Mouse (Mus musculus) myocyte (in vitro differentiated cells): ENCODE measurements around the gene Farsa. TPM values are rescaled to one million over a fixed set of nuclear protein-coding genes. Genes with fewer than 3 reads are reported as not detected.
A peak's percentile ranks its signal among the peaks of the same experiment; 100 is the strongest.

ENCODE experiments used
- H3K27me3 ChIP-seq: one replicate; pipeline ENCODE4 v1.6.1; 2011; ENCODE audit not compliant: control insufficient read depth, insufficient read depth, insufficient read length
- H3K36me3 ChIP-seq: one replicate; pipeline ENCODE4 v1.6.1; 2011; ENCODE audit not compliant: control insufficient read depth, insufficient read depth
- H3K4me2 ChIP-seq: one replicate; pipeline ENCODE4 v1.6.1; 2011; ENCODE audit warnings: low read depth, control low read depth
- H3K4me3 ChIP-seq: one replicate; pipeline ENCODE4 v1.5.1; 2011; ENCODE audit warnings: mild to moderate bottlenecking, control low read depth, moderate library complexity
- H3K79me2 ChIP-seq: one replicate; pipeline ENCODE4 v1.6.1; 2011; ENCODE audit not compliant: control insufficient read depth, insufficient read depth
- H3ac ChIP-seq: one replicate; pipeline ENCODE4 v1.6.1; 2011; ENCODE audit not compliant: control insufficient read depth, insufficient read length
- CEBPB ChIP-seq: IDR thresholded peaks from 2 replicates; pipeline ENCODE4 v1.6.1; 2011; ENCODE audit warnings: mild to moderate bottlenecking, moderate library complexity; ENCODE audit not compliant: poor library complexity, insufficient read depth, severe bottlenecking
- E2F4 ChIP-seq: IDR thresholded peaks from one replicate; pipeline ENCODE4 v1.6.1; 2011; ENCODE audit warnings: mild to moderate bottlenecking, control low read depth, moderate library complexity; ENCODE audit not compliant: insufficient read depth
- MAX ChIP-seq: IDR thresholded peaks from one replicate; pipeline ENCODE4 v1.6.1; 2011; ENCODE audit warnings: low read depth, mild to moderate bottlenecking, control low read depth
- MYOD1 ChIP-seq, 3 experiments: IDR thresholded peaks; one replicate each; pipeline ENCODE4 v1.6.1; 2011; ENCODE audit warnings: control low read depth in 2 of 3, low read depth in 2 of 3, mild to moderate bottlenecking in 2 of 3, moderate library complexity in 1 of 3; ENCODE audit not compliant: insufficient read length in 2 of 3, control insufficient read depth in 1 of 3
- MYOG ChIP-seq, 3 experiments: IDR thresholded peaks; one replicate each; pipeline ENCODE4 v1.6.1; 2011; ENCODE audit warnings: control low read depth in 2 of 3, low read depth in 2 of 3, mild to moderate bottlenecking in 2 of 3; ENCODE audit not compliant: insufficient read length in 2 of 3, control insufficient read depth in 1 of 3, insufficient read depth in 1 of 3
- POLR2A ChIP-seq: IDR thresholded peaks from one replicate; pipeline ENCODE4 v1.6.1; 2011; ENCODE audit warnings: low read depth, mild to moderate bottlenecking, control low read depth, moderate library complexity; ENCODE audit not compliant: insufficient read length
- POLR2AphosphoS2 ChIP-seq: IDR thresholded peaks from one replicate; pipeline ENCODE4 v1.6.1; 2011; ENCODE audit warnings: low read depth, control low read depth; ENCODE audit not compliant: insufficient read length
- REST ChIP-seq: IDR thresholded peaks from one replicate; pipeline ENCODE4 v1.6.1; 2011; ENCODE audit warnings: mild to moderate bottlenecking, control low read depth, moderate library complexity; ENCODE audit not compliant: insufficient read depth, insufficient read length
- SRF ChIP-seq: IDR thresholded peaks from one replicate; pipeline ENCODE4 v1.6.1; 2011; ENCODE audit warnings: low read depth; ENCODE audit not compliant: control insufficient read depth, insufficient read length
- TCF12 ChIP-seq: IDR thresholded peaks from one replicate; pipeline ENCODE4 v1.6.1; 2011; ENCODE audit warnings: mild to moderate bottlenecking, control low read depth; ENCODE audit not compliant: poor library complexity, insufficient read depth, severe bottlenecking
- TCF3 ChIP-seq: IDR thresholded peaks from one replicate; pipeline ENCODE4 v1.6.1; 2011; ENCODE audit warnings: low read depth, control low read depth; ENCODE audit not compliant: insufficient read length
- USF1 ChIP-seq: IDR thresholded peaks from one replicate; pipeline ENCODE4 v1.6.1; 2011; ENCODE audit warnings: low read depth, mild to moderate bottlenecking, control low read depth, moderate library complexity
- polyA plus RNA-seq: library from polyadenylated mRNA; unstranded; fragments of >200 nt; fragmentation: generic; extraction: Trizol; gene quantifications from one replicate; pipeline ENCODE4 v1.2.1, GENCODE M21; 2012; ENCODE audit warnings: missing spikeins

Gene Farsa
- polyA plus RNA-seq, 1 experiment: 73.3 TPM

GRCm38 (mm10) chr8:84813059-84813458 lies 43.7 kb upstream of the Farsa start:
- Histone ChIP-seq H3K4me3 (no peak overlapping the region), H3K27me3 (no peaks in the 10 kb centered on the region)

GRCm38 (mm10) chr8:84813830-84814229 lies 43.0 kb upstream of the Farsa start:
- Histone ChIP-seq H3ac (no peak overlapping the region), H3K79me2 (no peaks in the 10 kb centered on the region), H3K4me2 (no peak overlapping the region), H3K4me3 (no peak overlapping the region), H3K27me3 (no peaks in the 10 kb centered on the region), H3K36me3 (no peaks in the 10 kb centered on the region)
- TF ChIP-seq E2F4 (no peak), POLR2A (no peak), REST (no peak), TCF3 (no peak), MYOD1 (IDR thresholded peaks at IDR 0.05; ENCODE audit: control insufficient read depth in 1 of 3, insufficient read length in 2 of 3, low read depth in 2 of 3) (no peak), SRF (no peak), TCF12 (no peak), USF1 (no peak), CEBPB (no peak), POLR2AphosphoS2 (no peak), MYOG (IDR thresholded peaks at IDR 0.05; ENCODE audit: control insufficient read depth in 1 of 3, insufficient read depth in 1 of 3, insufficient read length in 2 of 3, low read depth in 2 of 3) (no peak), MAX (no peak)

More at GRCm38 (mm10) chr8:84813059-84813458, 43.7 kb upstream of the Farsa start:
- TF ChIP-seq SRF (no peak), CEBPB (no peak), MYOD1 (IDR thresholded peaks at IDR 0.05; ENCODE audit: control insufficient read depth in 1 of 3, insufficient read length in 2 of 3, low read depth in 2 of 3) (no peak), TCF12 (no peak), MYOG (IDR thresholded peaks at IDR 0.05; ENCODE audit: control insufficient read depth in 1 of 3, insufficient read depth in 1 of 3, insufficient read length in 2 of 3, low read depth in 2 of 3) (no peak), E2F4 (no peak), TCF3 (no peak), REST (no peak), POLR2AphosphoS2 (no peak), USF1 (no peak), POLR2A (no peak), MAX (no peak)
- no peak overlapping the region for H3K4me2 ChIP-seq
- H3K79me2 ChIP-seq: no peaks in the 10 kb centered on the region
- H3ac ChIP-seq: no peak overlapping the region
- no peaks in the 10 kb centered on the region for H3K36me3 ChIP-seq

DNA sequence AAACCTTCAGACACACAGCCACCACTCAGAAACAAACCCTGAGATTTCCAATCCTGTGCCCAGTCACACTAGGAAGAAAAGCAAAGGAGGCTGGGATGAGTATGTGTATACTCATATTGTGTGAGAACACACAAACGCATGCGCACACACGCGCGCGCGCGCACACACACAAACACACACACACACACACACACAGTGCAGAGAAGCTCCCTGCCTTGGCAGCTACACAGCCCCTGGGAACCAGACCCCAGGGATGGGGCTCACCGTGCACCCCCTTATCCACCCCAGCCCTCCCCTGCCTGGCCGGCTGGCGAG lies 42.6 kb upstream of the Farsa start:
- Histone ChIP-seq H3K4me3 (no peak overlapping the region), H3K36me3 (no peaks in the 10 kb centered on the region)
- TF ChIP-seq CEBPB (no peak), SRF (no peak), REST (no peak), POLR2A (no peak), TCF3 (no peak), TCF12 (no peak), MAX (no peak), USF1 (no peak), MYOG (IDR thresholded peaks at IDR 0.05; ENCODE audit: control insufficient read depth in 1 of 3, insufficient read depth in 1 of 3, insufficient read length in 2 of 3, low read depth in 2 of 3) (no peak)

GRCm38 (mm10) chr8:84814555-84815441 lies 42.0 kb upstream of the Farsa start:
- TF ChIP-seq MYOG (IDR thresholded peaks at IDR 0.05; ENCODE audit: control insufficient read depth in 1 of 3, insufficient read depth in 1 of 3, insufficient read length in 2 of 3, low read depth in 2 of 3) (peak in 1 of 3 experiments; percentile 7), MYOD1 (IDR thresholded peaks at IDR 0.05; ENCODE audit: control insufficient read depth in 1 of 3, insufficient read length in 2 of 3, low read depth in 2 of 3) (no peak)
- no peaks in the 10 kb centered on the region for H3K79me2 ChIP-seq
- no peak overlapping the region for H3ac ChIP-seq
- H3K27me3 ChIP-seq: no peaks in the 10 kb centered on the region
- H3K4me3 ChIP-seq: no peak overlapping the region
- H3K36me3 ChIP-seq: no peaks in the 10 kb centered on the region
- H3K4me2 ChIP-seq: peak overlapping the region; percentile 67

More for the DNA sequence above, 42.6 kb upstream of the Farsa start:
- Histone ChIP-seq H3K4me2 (no peak overlapping the region), H3ac (no peak overlapping the region), H3K27me3 (no peaks in the 10 kb centered on the region), H3K79me2 (no peaks in the 10 kb centered on the region)

GRCm38 (mm10) chr8:84815547-84815946 lies 41.2 kb upstream of the Farsa start:
- Histone ChIP-seq H3K4me3 (no peak overlapping the region), H3K27me3 (no peaks in the 10 kb centered on the region), H3K4me2 (peak overlapping the region; percentile 67), H3K79me2 (no peaks in the 10 kb centered on the region), H3K36me3 (no peaks in the 10 kb centered on the region), H3ac (no peak overlapping the region)
- TF ChIP-seq REST (no peak), POLR2A (no peak), POLR2AphosphoS2 (peak; percentile 48), TCF12 (no peak), MYOD1 (IDR thresholded peaks at IDR 0.05; ENCODE audit: control insufficient read depth in 1 of 3, insufficient read length in 2 of 3, low read depth in 2 of 3) (peak in 1 of 3 experiments; percentile 65), USF1 (no peak)
